Mouse (Mus musculus): ENCODE data around the gene Hrct1. TPM values are rescaled to one million over a fixed set of nuclear protein-coding genes. Genes with fewer than 3 reads are reported as not detected.
A peak's percentile ranks its signal among the peaks of the same experiment; 100 is the strongest.

The Hrct1 gene
- total and polyA plus RNA-seq, 2 experiments from 2014 or later, result 0.70 to 0.73 TPM

GRCm38 (mm10) chr4:43745187-43745586 is 18.2 kb downstream of the Hrct1 start:
- Histone ChIP-seq H3K4me1 (ENCODE audit: insufficient read depth, low read length) (no peaks in the 10 kb centered on the region), H3K36me3 (ENCODE audit: insufficient read depth, low read length) (no peaks in the 10 kb centered on the region), H3K4me2 (ENCODE audit: low read depth, low read length) (no peak overlapping the region), H3K27ac (no peak overlapping the region), H3K9ac (replicated peaks; ENCODE audit: low read length) (no peak overlapping the region), H3K9me3 (ENCODE audit: low read length) (no peaks in the 10 kb centered on the region), H3K27me3 (ENCODE audit: insufficient read depth, low read length) (no peaks in the 10 kb centered on the region), H3K4me3 (ENCODE audit: low read length) (no peak overlapping the region)
- WGBS, result 16% methylated on average over 6 of the region's 6 CpGs
- TF ChIP-seq CTCF (IDR thresholded peaks at IDR 0.05; ENCODE audit: low read depth), result peak; percentile 69
- ATAC-seq (no peak), DNase-seq (ENCODE audit: low spot score) (peak; percentile 81)

DNA sequence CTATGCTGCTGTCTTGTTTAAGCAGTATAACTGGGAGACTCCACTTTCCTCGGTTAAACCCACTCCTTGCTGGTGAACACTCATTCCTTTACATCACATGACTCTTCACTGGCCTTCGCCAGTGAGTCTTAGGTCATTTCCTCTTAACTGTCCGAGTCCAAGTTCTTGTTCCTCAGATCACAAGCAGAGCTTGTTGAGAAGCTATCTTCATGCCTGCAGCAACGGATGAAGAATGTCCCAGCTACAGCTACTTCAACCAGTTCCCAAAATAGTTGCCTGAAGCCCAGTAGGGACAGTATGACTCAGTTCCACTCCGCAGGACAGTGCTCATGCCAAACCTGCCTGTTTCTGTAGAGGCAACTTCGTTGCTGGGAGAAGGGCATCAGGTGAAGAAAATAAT is 30.2 kb downstream of the Hrct1 start:
- Histone ChIP-seq H3K9me3 (ENCODE audit: low read length) (no peaks in the 10 kb centered on the region), H3K4me2 (ENCODE audit: low read depth, low read length) (no peak overlapping the region), H3K4me3 (ENCODE audit: low read length) (no peak overlapping the region), H3K36me3 (ENCODE audit: insufficient read depth, low read length) (no peaks in the 10 kb centered on the region), H3K4me1 (ENCODE audit: insufficient read depth, low read length) (no peaks in the 10 kb centered on the region), H3K27ac (no peak overlapping the region), H3K27me3 (ENCODE audit: insufficient read depth, low read length) (no peaks in the 10 kb centered on the region), H3K9ac (replicated peaks; ENCODE audit: low read length) (no peak overlapping the region)
- DNase-seq (ENCODE audit: low spot score), result no peak
- no peak for ATAC-seq
- TF ChIP-seq CTCF (IDR thresholded peaks at IDR 0.05; ENCODE audit: low read depth), result no peak
- WGBS, result 86% methylated on average over 6 of the region's 6 CpGs

DNA sequence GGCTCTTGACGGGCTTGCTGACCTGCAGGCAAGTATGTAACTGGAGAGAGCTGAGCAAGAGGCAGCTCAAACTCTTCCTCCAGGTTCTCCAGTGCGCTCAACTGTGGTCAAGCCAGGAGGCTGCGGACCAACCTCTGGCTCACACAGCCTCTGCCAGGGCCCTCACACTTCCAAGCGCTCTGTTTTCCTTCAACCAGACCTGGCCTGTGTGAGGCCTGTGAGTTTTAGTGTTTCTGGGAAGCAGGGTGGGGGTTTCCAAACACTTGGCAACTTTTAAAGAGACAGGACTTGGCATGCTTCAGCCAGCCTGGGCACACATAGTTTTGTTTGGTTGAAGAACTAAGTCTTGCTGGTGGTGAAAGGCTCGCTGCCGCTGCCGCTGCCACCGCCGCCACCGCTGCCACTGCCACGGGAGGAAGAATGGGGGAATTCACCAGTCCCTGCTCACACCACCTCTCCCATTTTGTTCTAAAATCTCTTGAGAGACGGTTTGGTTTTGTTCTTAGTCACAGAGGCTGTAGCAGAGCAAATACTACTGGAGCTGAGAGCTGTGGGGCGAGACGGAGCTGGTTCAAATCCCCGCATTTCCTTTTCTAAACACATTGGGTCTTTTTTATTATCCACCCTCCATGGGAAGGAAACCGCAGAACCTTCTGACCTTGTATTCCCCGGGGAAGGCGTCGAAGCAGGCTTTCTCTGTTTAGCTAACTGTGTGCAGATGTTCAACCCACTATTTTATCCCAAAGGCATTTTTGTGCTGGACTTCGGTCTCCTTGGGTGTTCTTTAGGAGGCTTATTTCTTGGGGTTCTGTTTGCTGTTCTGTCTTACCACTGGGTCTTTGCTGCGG is 32.8 kb downstream of the Hrct1 start:
- whole genome bisulfite sequencing, result 76% methylated on average over 21 of the region's 21 CpGs
- ATAC-seq (no peak), DNase-seq (ENCODE audit: low spot score) (peak; percentile 39)
- H3K4me2 ChIP-seq (ENCODE audit: low read depth, low read length), result no peak overlapping the region
- H3K9me3 ChIP-seq (ENCODE audit: low read length), result no peaks in the 10 kb centered on the region
- H3K4me1 ChIP-seq (ENCODE audit: insufficient read depth, low read length), result no peaks in the 10 kb centered on the region
- no peak overlapping the region for H3K4me3 ChIP-seq (ENCODE audit: low read length)
- no peak for TF ChIP-seq CTCF (IDR thresholded peaks at IDR 0.05; ENCODE audit: low read depth)
- no peak overlapping the region for H3K9ac ChIP-seq (replicated peaks; ENCODE audit: low read length)
- no peaks in the 10 kb centered on the region for H3K27me3 ChIP-seq (ENCODE audit: insufficient read depth, low read length)
- no peak overlapping the region; the same call in 1 of the 2 replicates for H3K27ac ChIP-seq
- H3K36me3 ChIP-seq (ENCODE audit: insufficient read depth, low read length), result no peaks in the 10 kb centered on the region

DNA sequence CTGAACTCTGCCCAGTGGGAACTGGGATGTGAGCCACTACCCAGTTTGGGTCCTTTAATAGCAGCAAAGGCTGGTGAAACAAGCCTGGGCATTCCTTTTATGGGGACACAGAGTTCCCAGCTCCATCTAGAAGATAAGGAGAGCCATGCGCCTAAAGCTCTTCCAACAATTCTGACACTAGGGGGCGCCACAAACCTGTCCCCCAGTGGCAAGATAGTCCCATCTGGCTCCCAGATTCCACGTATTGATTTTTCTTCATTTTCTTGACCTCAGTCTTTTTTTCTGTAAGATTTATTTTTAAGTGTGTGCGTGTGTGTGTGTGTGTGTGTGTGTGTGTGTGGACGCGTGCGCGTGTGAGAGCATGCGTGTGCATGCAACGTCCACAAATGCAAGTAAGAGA is 33.5 kb downstream of the Hrct1 start:
- DNase-seq (ENCODE audit: low spot score) (peak; percentile 27), ATAC-seq (no peak)
- Histone ChIP-seq H3K4me3 (ENCODE audit: low read length) (no peak overlapping the region), H3K27ac (no peak overlapping the region), H3K4me1 (ENCODE audit: insufficient read depth, low read length) (no peaks in the 10 kb centered on the region), H3K9ac (replicated peaks; ENCODE audit: low read length) (no peak overlapping the region), H3K27me3 (ENCODE audit: insufficient read depth, low read length) (no peaks in the 10 kb centered on the region), H3K36me3 (ENCODE audit: insufficient read depth, low read length) (no peaks in the 10 kb centered on the region), H3K4me2 (ENCODE audit: low read depth, low read length) (no peak overlapping the region), H3K9me3 (ENCODE audit: low read length) (no peaks in the 10 kb centered on the region)
- peak; percentile 49 for TF ChIP-seq CTCF (IDR thresholded peaks at IDR 0.05; ENCODE audit: low read depth)
- 71% methylated on average over 10 of the region's 10 CpGs for WGBS

DNA sequence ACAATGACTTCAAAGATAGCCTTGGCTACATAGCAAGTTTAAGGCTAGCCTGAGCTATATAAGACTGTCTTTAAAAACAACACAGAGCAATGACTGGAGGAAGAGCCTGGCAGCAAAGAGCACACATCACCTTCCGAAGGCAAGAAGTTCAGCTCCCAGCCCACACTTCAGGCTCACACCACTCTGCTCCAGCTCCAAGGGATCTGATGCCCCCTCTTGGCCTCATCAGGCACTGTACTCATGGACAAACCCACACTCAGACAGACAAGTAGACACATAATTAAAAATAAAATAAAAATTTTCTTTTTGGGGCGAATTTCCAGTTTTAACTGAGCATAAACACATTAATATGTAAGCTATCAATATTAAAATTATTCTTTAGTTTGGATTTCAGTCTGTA is 34.3 kb downstream of the Hrct1 start:
- WGBS, result 72% methylated on average over 2 of the region's 2 CpGs
- no peaks in the 10 kb centered on the region for H3K27me3 ChIP-seq (ENCODE audit: insufficient read depth, low read length)
- H3K36me3 ChIP-seq (ENCODE audit: insufficient read depth, low read length), result no peaks in the 10 kb centered on the region
- H3K4me3 ChIP-seq (ENCODE audit: low read length), result no peak overlapping the region
- no peak overlapping the region for H3K9ac ChIP-seq (replicated peaks; ENCODE audit: low read length)
- H3K27ac ChIP-seq, result no peak overlapping the region
- no peak for TF ChIP-seq CTCF (IDR thresholded peaks at IDR 0.05; ENCODE audit: low read depth)
- DNase-seq (ENCODE audit: low spot score) (no peak), ATAC-seq (no peak)
- H3K9me3 ChIP-seq (ENCODE audit: low read length), result no peaks in the 10 kb centered on the region
- no peaks in the 10 kb centered on the region for H3K4me1 ChIP-seq (ENCODE audit: insufficient read depth, low read length)
- H3K4me2 ChIP-seq (ENCODE audit: low read depth, low read length), result no peak overlapping the region

GRCm38 (mm10) chr4:43763410-43763809 is 36.4 kb downstream of the Hrct1 start:
- Histone ChIP-seq H3K4me1 (ENCODE audit: insufficient read depth, low read length) (no peaks in the 10 kb centered on the region), H3K36me3 (ENCODE audit: insufficient read depth, low read length) (no peaks in the 10 kb centered on the region), H3K27ac (no peak overlapping the region), H3K9me3 (ENCODE audit: low read length) (no peaks in the 10 kb centered on the region), H3K4me2 (ENCODE audit: low read depth, low read length) (no peak overlapping the region), H3K9ac (replicated peaks; ENCODE audit: low read length) (no peak overlapping the region), H3K27me3 (ENCODE audit: insufficient read depth, low read length) (no peaks in the 10 kb centered on the region), H3K4me3 (ENCODE audit: low read length) (no peak overlapping the region)
- peak; percentile 82 for DNase-seq (ENCODE audit: low spot score)
- ATAC-seq, result peak; percentile 62; the same call in 1 of the 2 replicates
- WGBS, result 24% methylated on average over 7 of the region's 7 CpGs
- TF ChIP-seq CTCF (IDR thresholded peaks at IDR 0.05; ENCODE audit: low read depth), result peak; percentile 86

DNA sequence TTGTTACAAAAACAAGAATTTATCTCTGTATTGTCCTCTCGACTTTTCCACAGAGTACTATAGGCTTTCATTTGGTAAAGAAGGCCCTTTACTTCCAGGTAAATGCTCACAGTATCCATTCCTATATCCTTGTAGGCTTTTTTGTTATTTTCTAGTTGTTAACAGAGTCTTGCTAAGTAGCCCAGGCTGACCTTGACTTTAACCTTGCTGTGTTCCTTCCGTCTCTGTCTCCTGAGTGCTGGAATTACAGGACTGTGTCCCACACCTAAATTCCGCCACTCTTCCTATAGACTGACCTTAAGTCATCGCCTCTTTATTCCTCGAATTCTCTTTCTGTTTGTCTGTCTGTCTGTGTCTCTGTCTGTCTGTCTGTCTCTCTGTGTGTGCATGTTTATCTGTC is 41.4 kb downstream of the Hrct1 start:
- Histone ChIP-seq H3K27ac (no peak overlapping the region), H3K9ac (replicated peaks; ENCODE audit: low read length) (no peak overlapping the region), H3K9me3 (ENCODE audit: low read length) (no peaks in the 10 kb centered on the region), H3K4me1 (ENCODE audit: insufficient read depth, low read length) (no peaks in the 10 kb centered on the region), H3K36me3 (ENCODE audit: insufficient read depth, low read length) (no peaks in the 10 kb centered on the region), H3K4me3 (ENCODE audit: low read length) (no peak overlapping the region), H3K27me3 (ENCODE audit: insufficient read depth, low read length) (no peaks in the 10 kb centered on the region), H3K4me2 (ENCODE audit: low read depth, low read length) (no peak overlapping the region)
- TF ChIP-seq CTCF (IDR thresholded peaks at IDR 0.05; ENCODE audit: low read depth), result no peak
- WGBS, result 90% methylated on average over 5 of the region's 5 CpGs
- ATAC-seq, result no peak
- DNase-seq (ENCODE audit: low spot score), result no peak
